Mouse (Mus musculus): ENCODE measurements around the gene Spaca4.

Gene Spaca4

DNA sequence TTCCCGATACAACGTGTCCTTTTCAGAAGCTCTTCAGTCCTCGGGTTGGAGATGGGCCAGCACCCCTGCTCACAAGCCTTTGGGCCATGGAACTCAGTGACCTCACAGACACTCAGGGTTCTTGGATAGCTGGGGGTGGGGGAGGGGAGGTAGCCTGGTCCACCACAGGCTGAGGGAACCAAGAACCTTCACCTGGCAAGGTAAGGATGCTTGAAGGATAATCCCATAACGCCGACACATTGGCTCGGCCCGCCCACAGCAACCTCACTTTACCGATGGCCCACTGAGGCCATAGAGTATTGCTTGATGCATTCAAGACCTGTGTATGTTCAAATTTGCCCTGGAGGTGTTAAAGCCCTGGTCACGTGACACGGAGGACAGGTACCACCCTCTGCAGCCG is at the start of gene Spaca4:
TSS of gene Spaca4 (minus strand) at position 101 of the 400 bp plus-strand sequence.
- no peak for DNase-seq (ENCODE audit: low read depth, low spot score)

DNA sequence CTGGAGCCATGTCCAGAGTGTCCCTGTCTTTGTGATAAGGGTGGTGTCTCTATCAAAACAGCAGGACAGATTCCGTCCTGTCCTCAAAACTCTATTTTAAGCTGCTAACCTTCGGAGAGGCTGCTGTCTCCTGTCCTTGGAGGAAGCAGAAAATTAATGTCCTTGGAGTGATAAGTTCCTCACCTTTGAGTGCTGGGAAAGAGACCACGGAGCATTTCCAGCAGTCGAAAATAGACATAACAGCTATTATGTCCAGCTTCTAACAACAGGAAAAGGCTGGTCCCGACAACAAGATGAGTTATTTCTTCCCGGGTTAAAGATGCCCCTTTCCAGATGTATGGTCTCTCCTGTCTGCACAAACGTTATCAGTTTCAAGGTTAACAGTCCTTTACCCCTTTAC is 49.6 kb upstream of the Spaca4 start:
- DNase-seq (ENCODE audit: low read depth, low spot score): no peak

DNA sequence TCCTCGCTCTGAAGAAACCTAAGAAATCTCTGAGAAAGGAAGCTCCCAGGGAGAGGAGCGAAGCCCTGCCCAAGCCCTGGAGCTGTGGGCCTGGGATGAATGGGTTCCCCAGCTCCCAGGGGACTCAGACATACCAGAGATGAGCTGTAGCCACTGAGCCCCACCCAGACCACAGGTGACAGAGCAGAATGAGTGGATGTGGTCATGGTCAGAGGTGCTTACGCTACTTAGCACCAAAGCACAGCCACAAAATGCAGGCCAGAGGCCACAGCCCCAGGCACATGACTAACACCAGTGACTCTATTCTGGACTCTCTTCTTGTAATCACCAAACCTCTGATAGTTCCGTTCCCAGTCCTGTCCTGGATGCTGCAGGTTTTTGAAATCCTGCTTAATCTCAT is 45.5 kb upstream of the Spaca4 start:
- DNase-seq (ENCODE audit: low read depth, low spot score): no peak

DNA sequence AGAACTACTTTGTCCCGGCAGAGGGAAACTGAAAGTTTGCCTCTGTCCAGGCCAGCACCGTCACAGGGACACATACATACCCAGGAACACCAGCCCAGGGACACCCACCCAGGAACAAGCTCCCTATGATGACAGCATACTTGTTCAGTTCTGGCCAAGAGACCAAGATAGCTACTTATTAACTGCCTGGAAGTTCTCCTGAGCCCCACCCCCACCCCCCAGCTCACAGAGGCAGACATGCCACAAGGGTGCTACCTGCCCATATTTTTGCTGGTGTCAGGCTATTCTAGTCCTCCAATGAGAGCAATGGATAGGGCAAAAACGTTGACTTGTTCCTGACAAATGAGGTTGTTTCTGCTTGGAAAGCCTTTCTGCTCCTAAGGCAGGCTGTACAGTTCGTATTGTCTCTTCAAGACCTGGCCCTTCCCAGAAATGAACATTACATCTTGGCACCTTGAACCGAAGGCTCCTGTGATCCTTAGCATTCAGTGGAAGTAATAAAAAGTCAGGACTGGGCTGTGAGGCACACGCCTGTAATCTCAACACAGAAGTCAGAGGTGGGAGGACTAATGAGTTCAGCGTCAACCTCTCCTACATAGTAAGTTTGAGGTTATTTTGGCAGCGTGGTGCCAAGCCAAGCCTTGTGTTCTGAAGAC is 44.9 kb upstream of the Spaca4 start:
- DNase-seq (ENCODE audit: low read depth, low spot score): no peak

DNA sequence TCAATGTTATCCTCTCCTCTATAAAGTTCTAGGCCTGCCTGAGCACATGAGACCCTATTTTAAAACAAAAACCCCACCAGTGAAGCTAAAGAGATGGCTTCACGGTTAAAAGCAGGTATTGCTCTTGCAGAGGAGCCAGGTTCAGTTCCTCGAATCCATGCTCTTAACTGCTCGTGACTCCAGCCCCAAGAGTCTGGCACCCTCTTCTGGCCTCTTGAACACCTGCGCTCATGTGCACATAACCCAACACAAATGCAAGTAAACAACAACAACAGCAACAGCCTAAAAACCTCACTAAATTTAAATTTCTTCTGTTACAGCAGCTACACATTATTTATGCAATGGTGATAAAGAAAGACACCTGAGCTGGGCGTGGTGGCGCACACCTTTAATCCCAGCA is 41.9 kb upstream of the Spaca4 start:
- no peak for DNase-seq (ENCODE audit: low read depth, low spot score)

DNA sequence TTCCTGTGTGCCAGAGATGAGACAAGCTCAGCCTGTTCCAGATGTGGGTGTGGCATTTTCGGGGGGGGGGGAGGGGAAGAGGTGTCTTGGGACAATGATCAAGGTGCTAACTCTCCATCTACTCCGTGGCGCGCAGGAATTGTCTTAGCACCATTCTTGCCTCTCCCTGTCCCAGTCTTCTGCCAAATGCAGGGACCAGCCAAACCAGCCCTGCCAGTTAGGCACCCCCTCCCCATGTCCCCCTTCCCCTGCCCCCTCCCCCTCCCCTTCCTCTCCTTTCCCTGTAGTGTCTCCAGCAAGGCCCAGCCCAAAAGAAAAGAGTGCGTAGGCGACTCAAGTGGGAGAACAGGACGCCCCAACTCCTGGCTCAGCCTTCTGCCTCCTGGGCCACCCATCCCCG is 41.2 kb upstream of the Spaca4 start:
- no peak for DNase-seq (ENCODE audit: low read depth, low spot score)

DNA sequence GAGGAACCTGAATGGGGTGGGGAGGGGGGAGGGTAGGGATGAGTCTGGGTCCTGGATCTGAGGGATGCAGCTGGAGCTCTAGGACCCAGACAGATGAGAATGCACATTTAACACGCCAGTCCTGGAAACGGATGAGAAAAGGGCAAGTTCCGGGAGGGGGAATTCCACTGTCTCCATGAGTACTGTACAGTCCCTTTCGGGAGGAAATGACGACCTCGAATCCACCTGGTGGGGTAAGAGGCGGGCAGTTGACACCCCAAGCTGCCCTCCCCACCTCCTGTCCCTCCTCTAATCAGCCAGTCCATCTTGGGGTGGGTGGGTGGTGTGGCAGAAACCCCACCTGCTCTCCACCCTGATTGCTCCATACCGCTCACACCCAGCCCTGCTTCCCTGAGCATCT is 40.4 kb upstream of the Spaca4 start:
- no peak for DNase-seq (ENCODE audit: low read depth, low spot score)

DNA sequence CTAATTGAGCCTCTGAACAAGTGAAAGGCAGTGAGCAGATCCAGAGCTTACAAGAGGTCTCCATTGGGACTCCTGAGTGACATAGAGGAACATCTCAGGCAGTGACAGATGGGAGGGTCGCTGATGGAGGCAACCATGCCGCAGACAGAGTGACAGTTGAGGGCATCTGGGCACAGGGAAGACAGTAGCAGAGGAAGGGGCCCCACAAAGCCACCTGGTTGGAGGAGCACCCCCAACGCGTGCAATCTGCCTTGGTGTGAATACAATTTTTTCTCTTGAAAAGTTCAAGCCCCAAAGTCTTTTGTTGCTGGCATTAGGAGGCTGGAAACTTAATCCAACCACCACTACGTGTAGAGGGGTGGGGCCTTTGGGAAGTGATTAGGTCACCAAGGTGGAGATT is 34.5 kb upstream of the Spaca4 start:
- no peak for DNase-seq (ENCODE audit: low read depth, low spot score)

DNA sequence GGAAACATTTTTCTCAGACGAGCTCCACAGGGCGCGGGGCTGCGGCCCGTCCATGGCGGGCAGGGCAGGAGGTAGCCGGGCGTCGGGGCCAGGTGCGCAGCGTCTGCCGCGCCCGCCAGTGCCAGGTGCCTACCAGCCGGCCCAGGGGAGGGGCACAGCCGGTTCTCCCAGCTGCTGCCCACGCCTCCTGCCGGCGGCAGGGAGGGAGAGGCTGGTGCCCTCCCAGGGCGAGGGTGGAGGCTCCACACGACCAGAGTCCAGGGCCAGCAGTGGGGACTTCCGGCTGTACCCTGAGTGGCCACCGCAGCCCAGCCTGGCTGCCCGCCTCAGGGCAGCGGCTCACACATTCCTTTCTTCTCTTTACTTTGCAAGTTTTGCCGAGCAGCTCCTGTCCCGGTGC is 33.8 kb upstream of the Spaca4 start:
- no peak for DNase-seq (ENCODE audit: low read depth, low spot score)

DNA sequence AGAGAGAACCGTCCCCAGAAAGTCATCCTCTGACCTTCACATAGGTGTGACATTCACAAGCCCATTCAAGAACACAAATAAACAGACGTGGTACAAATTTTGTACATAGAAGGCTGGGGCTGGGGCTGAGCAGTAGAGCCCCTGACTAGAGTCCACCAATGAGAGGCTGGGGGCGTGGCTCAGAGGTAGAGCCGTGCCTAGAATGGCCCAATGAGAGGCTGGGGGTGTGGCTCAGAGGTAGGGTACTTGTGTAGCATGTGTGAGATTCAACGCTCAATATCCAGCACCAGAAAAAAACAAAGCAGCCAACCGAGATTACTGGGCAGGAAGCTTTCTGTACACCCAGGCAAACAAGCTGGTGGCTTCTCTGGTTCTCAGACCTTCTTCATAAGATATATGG is 30.1 kb upstream of the Spaca4 start:
- DNase-seq (ENCODE audit: low read depth, low spot score): no peak

DNA sequence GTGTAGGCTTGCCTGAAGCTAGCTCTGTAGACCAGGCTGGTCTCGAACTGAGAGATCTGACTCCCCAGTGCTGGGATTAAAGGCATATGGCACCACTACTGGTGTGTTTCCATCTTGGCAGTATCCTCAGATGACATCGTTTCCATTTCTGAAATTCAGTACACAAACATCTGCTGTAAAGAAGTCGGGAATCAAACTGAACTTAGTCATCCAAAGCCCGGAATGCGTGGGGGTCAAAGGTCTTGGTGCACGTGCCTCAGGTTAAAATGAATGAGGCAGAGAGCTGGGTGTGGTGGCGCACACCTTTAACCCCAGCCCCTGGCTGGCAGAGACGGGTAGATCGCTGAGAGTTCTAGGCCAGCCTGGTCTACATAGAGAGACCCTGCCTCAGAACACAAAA is 24.5 kb upstream of the Spaca4 start:
- DNase-seq (ENCODE audit: low read depth, low spot score): no peak

DNA sequence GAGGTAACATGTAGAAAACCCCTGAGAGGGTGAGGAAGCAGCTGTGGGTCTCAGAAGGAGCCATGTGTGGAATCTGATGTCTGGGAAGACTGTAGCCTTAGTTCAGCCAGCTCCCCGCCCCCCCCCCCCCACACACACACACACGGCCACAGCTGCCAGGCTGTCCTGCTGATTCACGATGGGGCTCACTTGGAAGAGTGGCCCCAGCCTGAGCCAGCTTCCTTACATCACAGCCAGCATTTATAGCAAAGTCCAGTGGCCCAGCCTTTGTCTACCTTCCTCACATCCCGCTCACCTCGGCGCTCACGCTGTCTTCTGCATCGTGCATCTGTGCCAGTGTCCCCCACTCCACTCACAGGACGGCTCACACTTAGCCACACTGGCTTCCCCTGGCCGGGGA is 23.8 kb upstream of the Spaca4 start:
- peak; percentile 51 for DNase-seq (ENCODE audit: low read depth, low spot score)

DNA sequence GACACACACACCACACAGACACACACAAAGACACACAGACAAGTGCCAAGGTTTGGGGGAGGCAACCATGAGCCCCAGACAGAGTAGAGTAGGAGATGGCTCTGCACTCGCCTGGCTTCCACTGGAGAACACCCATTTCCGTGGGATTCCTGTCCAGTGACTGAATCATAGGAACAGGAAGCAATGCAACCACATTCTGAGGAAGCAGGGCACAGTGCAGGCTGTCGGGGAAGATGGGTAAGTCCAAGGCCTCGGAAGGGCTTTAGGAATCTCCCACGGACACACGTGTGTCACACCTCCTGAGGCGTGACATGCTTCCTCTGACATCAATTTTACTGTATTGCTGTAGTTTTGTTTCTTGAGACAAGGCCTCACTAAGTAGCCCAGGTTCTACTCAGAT is 22.5 kb upstream of the Spaca4 start:
- no peak for DNase-seq (ENCODE audit: low read depth, low spot score)

DNA sequence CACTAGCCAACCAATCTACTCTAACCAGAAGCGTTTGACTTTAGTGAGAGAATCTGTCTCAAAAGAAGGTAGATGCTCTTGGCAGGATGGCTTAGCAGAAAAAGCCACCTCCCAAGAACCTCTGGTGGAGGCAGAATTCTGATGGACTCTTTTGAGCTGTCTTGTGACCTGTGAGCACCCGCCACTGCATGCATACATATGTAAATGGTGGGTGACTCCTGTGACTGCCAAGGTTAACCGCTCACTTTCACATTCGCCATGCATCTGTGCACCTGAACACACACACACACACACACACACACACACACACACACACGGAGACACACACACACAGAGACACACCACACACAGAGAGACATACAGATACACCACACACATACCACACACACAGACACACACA is 21.8 kb upstream of the Spaca4 start:
- no peak for DNase-seq (ENCODE audit: low read depth, low spot score)

DNA sequence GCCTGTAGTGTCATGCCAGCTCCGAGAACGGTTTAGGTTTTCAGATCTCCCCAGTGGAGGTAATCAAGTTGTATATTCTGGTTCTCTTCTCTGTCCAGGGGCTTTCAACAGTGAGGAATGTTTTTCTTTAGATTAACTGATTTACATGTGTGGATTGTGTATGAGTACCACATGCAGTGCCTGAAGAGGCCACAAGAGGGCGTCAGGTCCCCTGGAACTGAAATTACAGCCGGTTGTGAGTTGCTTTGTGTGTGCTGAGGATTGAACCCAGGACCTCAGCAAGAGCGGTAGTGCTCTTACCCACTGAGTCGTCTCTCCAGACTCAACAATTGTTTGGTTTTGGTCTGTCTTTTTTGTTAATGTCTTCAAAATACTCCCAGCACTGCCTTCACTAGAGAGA is 20.9 kb upstream of the Spaca4 start:
- no peak for DNase-seq (ENCODE audit: low read depth, low spot score)

DNA sequence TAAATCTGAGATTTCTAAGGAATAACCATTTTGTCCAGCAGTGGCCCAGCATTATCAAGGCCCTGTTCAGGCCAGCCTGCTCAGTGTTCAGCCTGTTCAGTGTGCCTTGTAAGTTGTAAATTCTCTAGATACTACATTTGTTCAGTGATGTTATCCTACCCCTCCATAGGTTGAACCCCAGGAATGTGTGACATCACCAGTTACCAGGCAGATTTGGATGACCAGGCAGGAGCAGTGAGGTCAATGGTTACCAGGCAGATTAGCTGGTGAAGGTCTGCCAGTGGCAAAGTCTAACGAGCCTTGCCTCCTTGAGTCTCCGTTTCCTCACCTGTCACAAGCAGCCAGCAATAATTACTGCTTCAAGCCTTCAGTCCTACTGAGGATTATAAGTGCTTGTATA is 18.8 kb upstream of the Spaca4 start:
- peak; percentile 90 for DNase-seq (ENCODE audit: low read depth, low spot score)

DNA sequence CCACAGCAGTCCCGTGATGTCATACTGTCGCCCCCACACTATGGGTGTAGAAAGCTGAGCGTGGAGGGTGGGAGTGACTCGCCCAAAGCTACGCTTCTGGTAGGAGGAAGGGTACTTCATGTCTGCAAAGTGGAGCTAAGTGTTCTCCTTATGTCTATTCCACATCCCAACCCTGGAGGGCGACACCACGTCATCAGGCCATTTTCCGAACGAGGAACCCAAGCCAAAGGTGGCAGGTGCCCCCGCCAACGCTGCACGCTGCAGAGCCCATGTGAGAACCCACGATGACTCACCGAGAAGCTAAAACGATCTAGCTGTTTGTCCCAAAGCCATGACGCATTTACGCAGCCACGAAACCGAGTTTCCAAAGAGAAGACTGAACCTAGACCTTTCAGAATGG is 16.7 kb upstream of the Spaca4 start:
- peak; percentile 95 for DNase-seq (ENCODE audit: low read depth, low spot score)

DNA sequence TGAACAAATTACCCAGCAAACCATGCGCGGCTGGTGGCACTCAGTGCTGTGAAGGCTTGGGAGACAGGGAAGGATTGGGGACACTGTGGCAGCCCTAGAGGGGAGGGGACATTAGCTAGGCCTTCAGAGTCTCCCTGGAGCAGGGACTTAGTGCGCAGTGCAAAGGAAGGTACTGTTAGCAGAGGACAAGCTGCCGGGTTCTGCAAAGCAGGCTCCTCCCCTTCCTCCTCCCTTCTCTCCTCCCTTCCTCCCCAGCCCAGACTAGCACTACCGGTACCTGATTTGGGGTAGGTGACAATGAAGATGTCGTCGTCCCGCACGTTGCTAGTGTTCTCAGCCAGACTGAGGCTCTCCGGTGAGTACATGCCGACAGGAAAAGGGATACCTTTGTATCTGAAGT is 16.2 kb upstream of the Spaca4 start:
- DNase-seq (ENCODE audit: low read depth, low spot score): peak; percentile 89

DNA sequence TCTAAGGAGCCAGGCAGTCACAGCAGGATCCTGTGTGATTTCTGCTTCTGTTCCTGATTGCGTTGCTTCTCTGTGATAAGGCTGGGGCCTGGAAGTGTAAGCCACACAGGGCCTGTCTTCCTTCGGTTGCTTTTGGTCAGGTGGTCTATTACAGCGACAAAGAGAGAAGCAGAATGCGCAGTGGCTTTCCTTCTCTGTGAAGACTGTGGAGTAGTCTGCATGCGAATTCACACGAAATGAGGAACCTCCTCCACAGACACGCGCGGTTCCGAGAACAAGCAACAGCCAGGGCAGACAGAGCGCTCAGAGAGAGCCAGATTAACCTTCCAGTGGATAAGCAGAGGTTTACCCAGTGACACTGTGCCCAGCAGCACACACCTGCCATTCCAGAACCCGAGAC is 15.7 kb upstream of the Spaca4 start:
- peak; percentile 59 for DNase-seq (ENCODE audit: low read depth, low spot score)

DNA sequence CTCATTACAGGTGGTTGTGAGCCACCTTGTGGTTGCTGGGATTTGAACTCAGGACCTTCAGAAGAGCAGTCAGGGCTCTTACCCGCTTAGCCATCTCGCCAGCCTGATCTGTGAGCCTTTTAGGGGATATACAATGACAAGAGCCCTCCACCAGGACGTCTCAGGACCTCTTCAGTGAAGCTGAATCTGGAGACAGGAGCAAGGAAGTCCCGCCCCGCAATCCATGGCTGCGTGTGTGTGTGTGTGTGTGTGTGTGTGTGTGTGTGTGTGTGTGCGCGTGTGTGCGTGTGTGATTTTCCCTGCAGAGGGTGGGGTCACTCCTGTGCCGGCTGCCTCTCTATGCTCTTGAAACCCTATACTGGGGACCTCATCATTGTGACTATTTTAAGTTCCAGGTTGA is 14.2 kb upstream of the Spaca4 start:
- DNase-seq (ENCODE audit: low read depth, low spot score): no peak

DNA sequence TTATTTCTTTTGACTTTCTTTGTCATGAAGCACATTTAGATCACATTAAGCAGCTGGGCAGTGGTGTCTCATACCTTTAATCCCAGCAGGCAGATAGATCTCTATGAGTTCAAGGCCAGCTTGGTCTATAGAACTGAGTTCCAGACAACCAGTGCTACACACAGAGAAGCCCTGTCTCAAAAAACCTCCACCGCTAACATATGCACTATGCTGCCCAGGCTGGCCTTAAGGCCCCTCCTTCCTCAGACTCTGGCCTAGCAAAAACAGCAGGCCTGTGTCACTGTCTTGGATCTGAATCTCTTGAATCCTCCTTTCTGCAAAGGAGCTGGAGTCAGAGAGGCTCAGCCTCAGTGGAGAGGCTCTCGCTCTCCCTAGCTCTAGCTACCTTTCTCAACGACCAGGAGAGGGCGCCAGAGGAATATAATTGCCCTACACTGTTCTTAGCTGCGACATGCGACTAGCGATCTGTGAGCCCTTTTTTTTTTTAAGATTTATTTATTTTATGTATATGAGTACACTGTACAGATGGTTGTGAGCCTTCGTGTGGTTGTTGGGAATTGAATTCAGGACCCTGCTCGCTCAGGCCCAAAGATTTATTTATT is 13.7 kb upstream of the Spaca4 start:
- peak; percentile 94 for DNase-seq (ENCODE audit: low read depth, low spot score)

DNA sequence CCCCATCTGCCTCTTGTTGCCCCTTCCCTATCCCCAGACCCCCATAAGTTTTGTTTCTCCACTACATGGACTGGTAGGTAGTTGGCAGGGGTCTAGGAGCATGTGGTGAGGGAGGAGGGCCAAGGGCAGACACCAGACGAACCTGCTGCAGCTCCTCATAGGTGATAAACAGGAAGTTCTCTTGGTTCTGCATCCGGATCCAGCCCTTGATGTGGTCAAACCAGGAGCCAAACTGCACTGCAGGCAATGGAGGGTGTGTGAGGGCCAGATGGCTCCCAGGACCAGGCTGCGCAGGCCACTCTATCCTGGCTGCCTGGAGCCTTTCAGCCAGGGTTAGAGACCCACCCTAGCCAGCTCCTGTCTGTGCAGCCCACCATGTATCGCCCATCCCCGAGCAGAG is 7.9 kb upstream of the Spaca4 start:
- no peak for DNase-seq (ENCODE audit: low read depth, low spot score)

DNA sequence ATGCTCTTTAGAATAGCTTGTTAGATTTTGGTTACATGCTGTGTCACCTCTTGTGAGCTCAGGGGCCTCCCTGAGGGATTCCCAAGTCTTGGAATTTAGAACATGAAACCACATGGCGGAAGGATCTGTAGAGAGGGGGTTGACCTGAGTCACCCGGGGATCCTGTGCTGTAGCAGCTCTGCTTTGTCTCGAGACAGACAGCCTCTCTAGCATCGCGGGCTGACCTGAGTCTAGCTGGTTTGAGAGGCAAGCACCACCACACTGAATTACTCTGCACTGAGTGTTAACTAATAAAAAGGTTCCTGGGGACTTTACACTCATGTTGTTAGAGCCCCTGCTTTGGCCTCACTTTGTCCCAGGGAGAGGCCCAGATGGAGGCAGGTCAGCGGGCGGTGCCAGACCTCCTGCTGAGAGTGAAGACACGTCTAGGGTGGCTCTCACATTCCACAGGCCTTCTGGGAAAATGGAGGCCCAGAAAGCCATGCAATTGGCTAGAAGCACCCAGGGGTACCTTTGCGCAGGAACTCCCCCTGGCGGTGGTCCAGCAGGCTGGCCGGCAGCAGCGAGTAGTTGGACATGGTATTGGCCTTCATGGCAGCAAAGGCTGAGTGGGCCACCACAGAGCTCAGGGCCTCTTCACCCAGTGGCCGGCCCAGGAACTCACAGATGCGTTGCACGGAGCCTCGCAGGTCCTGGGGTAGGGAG is 5.3 kb upstream of the Spaca4 start:
- DNase-seq (ENCODE audit: low read depth, low spot score): no peak
